Mouse (Mus musculus): ENCODE data around the gene Itpk1. TPM values are rescaled to one million over a fixed set of nuclear protein-coding genes. Genes with fewer than 3 reads are reported as not detected.
A peak's percentile ranks its signal among the peaks of the same experiment; 100 is the strongest.

Itpk1 gene
- polyA plus RNA-seq, 1 experiment from 2014 or later: 38.7 TPM

- Histone ChIP-seq H3K27ac (replicated peaks) (no peak overlapping the region), H3K9ac (no peak overlapping the region), H3K36me3 (no peaks in the 10 kb centered on the region), H3K9me3 (no peaks in the 10 kb centered on the region), H3K4me3 (no peak overlapping the region), H3K4me1 (replicated peaks) (peaks cover 34% of the 10 kb centered on the region), H3K4me2 (no peak overlapping the region), H3K27me3 (0 out of 2 replicates have a peak, but pooled peaks cover 3% of the 10 kb centered on the region)
- ATAC-seq (ENCODE audit: low FRiP score, low read depth): no peak
- 73% methylated on average over 3 of the region's 3 CpGs for WGBS
Measured at GRCm38 (mm10) chr12:102551186-102551585, 153.5 kb downstream of the Itpk1 start.

GRCm38 (mm10) chr12:102550529-102550928 lies 154.2 kb downstream of the Itpk1 start:
- no peak overlapping the region for H3K4me2 ChIP-seq
- H3K4me1 ChIP-seq (replicated peaks): peaks cover 27% of the 10 kb centered on the region
- no peak overlapping the region for H3K4me3 ChIP-seq
- H3K9ac ChIP-seq: no peak overlapping the region
- no peak overlapping the region for H3K27ac ChIP-seq (replicated peaks)
- WGBS: 7% methylated on average over 11 of the region's 11 CpGs
- H3K27me3 ChIP-seq: 0 out of 2 replicates have a peak, but pooled peaks cover 3% of the 10 kb centered on the region
- no peaks in the 10 kb centered on the region for H3K36me3 ChIP-seq
- no peaks in the 10 kb centered on the region for H3K9me3 ChIP-seq
- ATAC-seq (ENCODE audit: low FRiP score, low read depth): no peak

- Histone ChIP-seq H3K9me3 (no peaks in the 10 kb centered on the region), H3K4me2 (no peak overlapping the region), H3K4me3 (no peak overlapping the region), H3K36me3 (no peaks in the 10 kb centered on the region), H3K27me3 (no peaks in the 10 kb centered on the region), H3K4me1 (replicated peaks) (no peaks in the 10 kb centered on the region), H3K9ac (no peak overlapping the region), H3K27ac (replicated peaks) (no peak overlapping the region)
- 54% methylated on average over 6 of the region's 6 CpGs for WGBS
- ATAC-seq (ENCODE audit: low FRiP score, low read depth): no peak
Measured at GRCm38 (mm10) chr12:102545122-102545521, 159.6 kb downstream of the Itpk1 start.

GRCm38 (mm10) chr12:102541168-102541567 lies 163.6 kb downstream of the Itpk1 start:
- Histone ChIP-seq H3K9me3 (no peaks in the 10 kb centered on the region), H3K9ac (no peak overlapping the region), H3K36me3 (no peaks in the 10 kb centered on the region), H3K27me3 (no peaks in the 10 kb centered on the region), H3K27ac (replicated peaks) (no peak overlapping the region), H3K4me2 (no peak overlapping the region), H3K4me3 (no peak overlapping the region), H3K4me1 (replicated peaks) (no peaks in the 10 kb centered on the region)
- 92% methylated on average over 7 of the region's 7 CpGs for WGBS
- ATAC-seq (ENCODE audit: low FRiP score, low read depth): no peak

GRCm38 (mm10) chr12:102540278-102540677 lies 164.5 kb downstream of the Itpk1 start:
- H3K9me3 ChIP-seq: no peaks in the 10 kb centered on the region
- ATAC-seq (ENCODE audit: low FRiP score, low read depth): no peak
- H3K4me3 ChIP-seq: no peak overlapping the region
- H3K4me1 ChIP-seq (replicated peaks): no peaks in the 10 kb centered on the region
- H3K4me2 ChIP-seq: no peak overlapping the region
- H3K27me3 ChIP-seq: no peaks in the 10 kb centered on the region
- H3K36me3 ChIP-seq: no peaks in the 10 kb centered on the region
- no peak overlapping the region for H3K27ac ChIP-seq (replicated peaks)
- H3K9ac ChIP-seq: no peak overlapping the region
- WGBS: 90% methylated on average over 8 of the region's 8 CpGs

- no peaks in the 10 kb centered on the region for H3K4me1 ChIP-seq (replicated peaks)
- no peaks in the 10 kb centered on the region for H3K27me3 ChIP-seq
- H3K27ac ChIP-seq (replicated peaks): no peak overlapping the region
- H3K4me2 ChIP-seq: no peak overlapping the region
- H3K9ac ChIP-seq: no peak overlapping the region
- H3K9me3 ChIP-seq: no peaks in the 10 kb centered on the region
- no peak overlapping the region for H3K4me3 ChIP-seq
- WGBS: 36% methylated on average over 1 of the region's 1 CpGs
- ATAC-seq (ENCODE audit: low FRiP score, low read depth): no peak
- H3K36me3 ChIP-seq: no peaks in the 10 kb centered on the region
Measured at GRCm38 (mm10) chr12:102535796-102536195, 168.9 kb downstream of the Itpk1 start.

GRCm38 (mm10) chr12:102527989-102528388 lies 176.7 kb downstream of the Itpk1 start:
- no peak overlapping the region for H3K4me2 ChIP-seq
- H3K27ac ChIP-seq (replicated peaks): no peak overlapping the region
- H3K36me3 ChIP-seq: no peaks in the 10 kb centered on the region
- no peaks in the 10 kb centered on the region for H3K4me1 ChIP-seq (replicated peaks)
- H3K4me3 ChIP-seq: no peak overlapping the region
- ATAC-seq (ENCODE audit: low FRiP score, low read depth): no peak
- no peaks in the 10 kb centered on the region for H3K27me3 ChIP-seq
- 72% methylated on average over 5 of the region's 5 CpGs for WGBS
- no peaks in the 10 kb centered on the region for H3K9me3 ChIP-seq
- no peak overlapping the region for H3K9ac ChIP-seq

- Histone ChIP-seq H3K27me3 (no peaks in the 10 kb centered on the region), H3K4me3 (no peak overlapping the region), H3K4me1 (replicated peaks) (peaks cover 7% of the 10 kb centered on the region), H3K4me2 (no peak overlapping the region), H3K27ac (replicated peaks) (no peak overlapping the region), H3K9ac (no peak overlapping the region), H3K36me3 (no peaks in the 10 kb centered on the region), H3K9me3 (no peaks in the 10 kb centered on the region)
- 21% methylated on average over 6 of the region's 6 CpGs for WGBS
- ATAC-seq (ENCODE audit: low FRiP score, low read depth): no peak
Measured at GRCm38 (mm10) chr12:102524760-102525159, 180.0 kb downstream of the Itpk1 start.

GRCm38 (mm10) chr12:102524216-102524615 lies 180.5 kb downstream of the Itpk1 start:
- no peaks in the 10 kb centered on the region for H3K36me3 ChIP-seq
- H3K27me3 ChIP-seq: no peaks in the 10 kb centered on the region
- no peak overlapping the region for H3K4me2 ChIP-seq
- no peaks in the 10 kb centered on the region for H3K9me3 ChIP-seq
- WGBS: 58% methylated on average over 3 of the region's 3 CpGs
- peaks cover 7% of the 10 kb centered on the region for H3K4me1 ChIP-seq (replicated peaks)
- H3K9ac ChIP-seq: no peak overlapping the region
- no peak overlapping the region for H3K27ac ChIP-seq (replicated peaks)
- ATAC-seq (ENCODE audit: low FRiP score, low read depth): no peak
- H3K4me3 ChIP-seq: no peak overlapping the region

GRCm38 (mm10) chr12:102521777-102522319 lies 182.9 kb downstream of the Itpk1 start:
- WGBS: 29% methylated on average over 13 of the region's 13 CpGs
- Histone ChIP-seq H3K36me3 (no peaks in the 10 kb centered on the region), H3K4me3 (no peak overlapping the region), H3K9me3 (no peaks in the 10 kb centered on the region), H3K27me3 (no peaks in the 10 kb centered on the region), H3K27ac (replicated peaks) (no peak overlapping the region), H3K4me1 (replicated peaks) (peaks cover 7% of the 10 kb centered on the region), H3K9ac (no peak overlapping the region), H3K4me2 (no peak overlapping the region)
- ATAC-seq (ENCODE audit: low FRiP score, low read depth): peak; percentile 81

- no peak for ATAC-seq (ENCODE audit: low FRiP score, low read depth)
- Histone ChIP-seq H3K4me2 (no peak overlapping the region), H3K27ac (replicated peaks) (no peak overlapping the region), H3K4me1 (replicated peaks) (peaks cover 7% of the 10 kb centered on the region), H3K4me3 (no peak overlapping the region), H3K27me3 (no peaks in the 10 kb centered on the region), H3K9ac (no peak overlapping the region), H3K9me3 (no peaks in the 10 kb centered on the region), H3K36me3 (no peaks in the 10 kb centered on the region)
- 90% methylated on average over 12 of the region's 12 CpGs for WGBS
Measured at GRCm38 (mm10) chr12:102519929-102520720, 184.6 kb downstream of the Itpk1 start.

All from hindbrain, embryonic 15.5 days (tissue).